14 mouse cellular contexts compared by ENCODE assay signal in the genomic region with DNA sequence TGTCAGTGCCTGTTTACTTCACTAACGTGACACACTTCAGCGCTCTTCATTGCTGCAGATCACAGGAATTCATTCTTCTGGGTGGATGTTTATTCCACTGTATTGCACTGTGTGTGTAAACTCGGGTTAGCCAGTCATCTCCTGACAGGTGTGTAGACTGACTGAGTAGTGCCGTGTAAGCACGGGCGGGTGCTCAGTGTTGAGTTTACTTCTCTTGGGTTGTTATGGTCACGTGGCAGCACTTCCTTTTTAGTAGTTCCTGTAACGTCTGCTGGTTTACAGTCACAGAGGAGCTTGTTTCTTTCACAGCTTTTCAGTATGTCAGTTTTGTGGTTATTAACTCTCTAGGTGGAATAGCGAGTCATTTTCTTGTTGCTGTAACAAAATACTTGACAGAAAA. TPM values are rescaled to one million over a fixed set of nuclear protein-coding genes. Genes with fewer than 3 reads are reported as not detected.
DNase-seq lines count a peak whose midpoint lies in the region; ATAC-seq and TF ChIP-seq lines count a peak whose summit lies in the region.
"Had no signal": no experiment of that assay in that cellular context is flagged by ENCODE, and none has a peak within 500 bp of the region (broad histone marks: within the 10 kb centered on the region; RNA-seq: fewer than 3 reads in every experiment).

No protein-coding gene starts in this region.

- H3K27me3 ChIP-seq in spleen, adult 2 months (ENCODE audit: control insufficient read depth, insufficient read depth, low read length): no peaks in the 10 kb centered on the region
- H3K27me3 ChIP-seq: forebrain, embryonic 12.5 days; heart, embryonic 13.5 days; limb, embryonic 12.5 days; Patski had no signal

- H3K4me1 ChIP-seq in spleen, adult 2 months (ENCODE audit: control insufficient read depth, insufficient read depth, insufficient read length): no peaks in the 10 kb centered on the region

- H3K27ac ChIP-seq in spleen, adult 2 months (ENCODE audit: insufficient read depth, low read length): peak overlapping the region; percentile 2; the same call in 1 of the 2 replicates
- H3K27ac ChIP-seq: forebrain, embryonic 12.5 days; heart, embryonic 13.5 days; limb, embryonic 12.5 days had no signal

- ATAC-seq in hematopoietic stem cell, adult 5-6 weeks (replicated peaks in 1 of 2; ENCODE audit: insufficient read depth in 1 of 2, low FRiP score in 2 of 2, low TSS enrichment in 1 of 2, low read depth in 1 of 2, poor library complexity in 2 of 2, severe bottlenecking in 2 of 2): peak; percentile 72 to 82
- ATAC-seq: Patski had no signal

- peaks cover 5% of the 10 kb centered on the region for H3K36me3 ChIP-seq in spleen, adult 2 months (ENCODE audit: control insufficient read depth, insufficient read depth, low read length)
- H3K36me3 ChIP-seq: forebrain, embryonic 12.5 days had no signal

- no peak overlapping the region for H3K4me3 ChIP-seq in spleen, adult 2 months (ENCODE audit: extremely low read depth, insufficient read depth, insufficient read length)
- H3K4me3 ChIP-seq: forebrain, embryonic 12.5 days; heart, embryonic 13.5 days; limb, embryonic 12.5 days had no signal

- TF ChIP-seq CTCF in spleen, adult 2 months (IDR thresholded peaks at IDR 0.05; ENCODE audit: extremely low read depth, insufficient read depth, insufficient read length, insufficient replicate concordance): no peak

- WGBS in spleen, adult 2 months: 17% methylated on average over 9 of the region's 9 CpGs

- no peak for TF ChIP-seq POLR2A in spleen, adult 2 months (IDR thresholded peaks at IDR 0.05; ENCODE audit: low read depth, low read length)

- peak; percentile 54 to 56 for DNase-seq in spleen, adult 2 months (ENCODE audit: low read depth in 1 of 2, low spot score in 2 of 2)
- DNase-seq in spleen, adult 12 weeks (ENCODE audit: low spot score): no peak
- DNase-seq in monocyte, adult 2 months (ENCODE audit: low read depth in 1 of 2, low spot score in 2 of 2): peak; percentile 39 to 55
- DNase-seq in thymus, postnatal 4 days: peak; percentile 53
- DNase-seq in left cerebral cortex, adult 18-20 months (ENCODE audit: low spot score in 2 of 2): no peak
- DNase-seq in kidney, adult 8-10 months: no peak
- DNase-seq in urinary bladder, postnatal 36 days (ENCODE audit: low spot score in 2 of 2): no peak
- DNase-seq: embryo, embryonic 11 days; midbrain, embryonic 14.5 days had no signal

RNA-seq across cellular contexts. Expression of a gene that starts 4.4 kb away (rescaled TPM):
- 42.5 and 77.1 TPM in 2 replicates for polyA plus RNA-seq in spleen, adult 2 months (2012; rRNA removed)
- total RNA-seq in hematopoietic stem cell, adult 5-6 weeks (2017): 84.8 and 86.0 TPM in 2 replicates
- 10 to 100 TPM; 13.4 TPM for total RNA-seq in left cerebral cortex, adult 18-20 months (2021)

RNA-seq across cellular contexts. Expression of a gene that starts 39.2 kb away (rescaled TPM):
- not detected in 2 replicates for polyA plus RNA-seq in spleen, adult 2 months (2012; rRNA removed)
- total RNA-seq in hematopoietic stem cell, adult 5-6 weeks (2017): not detected in 2 replicates
- total RNA-seq in left cerebral cortex, adult 18-20 months (2021): 1 to 10 TPM; 3.3 to 4.3 TPM
- polyA plus RNA-seq: heart, embryonic 13.5 days; Patski had no signal

Comparison
In these comparisons a context has a peak if more than half of its experiments do, and no peak if none do; other contexts are left out.
1. DNase-seq: peak in spleen, adult 2 months (2 of 2), monocyte, adult 2 months (2 of 2) and thymus, postnatal 4 days (single experiment); none in spleen, adult 12 weeks (single experiment), left cerebral cortex, adult 18-20 months (0 of 2), kidney, adult 8-10 months (0 of 2) and urinary bladder, postnatal 36 days (0 of 2).